Mouse (Mus musculus) stomach, postnatal 0 days (tissue): ENCODE measurements around the gene Zmynd8.

Experiments
- CTCF ChIP-seq: IDR thresholded peaks from 2 replicates; pipeline ENCODE4 v1.5.1; 2016; ENCODE audit warnings: antibody characterized with exemption, low read depth, mild to moderate bottlenecking, moderate library complexity
- EP300 ChIP-seq: optimal IDR thresholded peaks from 2 replicates; pipeline ENCODE3; 2016; ENCODE audit warnings: antibody characterized with exemption

- no peak for TF ChIP-seq CTCF
- no peak for TF ChIP-seq EP300
Observed at GRCm38 (mm10) chr2:165890401-165890800, 8.4 kb downstream of the Zmynd8 start.
